Mouse (Mus musculus) kidney, embryonic 15.5 days (tissue): Measurements from ENCODE around the gene Itk. TPM values are rescaled to one million over a fixed set of nuclear protein-coding genes. Genes with fewer than 3 reads are reported as not detected.
A peak's percentile ranks its signal among the peaks of the same experiment; 100 is the strongest.

Experiments used
- ATAC-seq: fragments of 200-750 bp; cut with Nextera tagmentation; replicated peaks from 2 replicates; pipeline ENCODE4 v1.8.0; 2017; ENCODE audit warnings: moderate TSS enrichment; ENCODE audit not compliant: low FRiP score
- H3K27ac ChIP-seq: fragments of 300-500 bp; sonication (generic); 2 replicates; pipeline ENCODE4 v1.5.1; 2015; ENCODE audit warnings: mild to moderate bottlenecking, inconsistent platforms
- H3K27me3 ChIP-seq: fragments of 300-500 bp; sonication (generic); 2 replicates; pipeline ENCODE4 v1.6.1; 2015; ENCODE audit warnings: inconsistent platforms
- H3K36me3 ChIP-seq: fragments of 300-500 bp; sonication (generic); 2 replicates; pipeline ENCODE4 v1.6.1; 2015; ENCODE audit warnings: inconsistent platforms
- H3K4me1 ChIP-seq: fragments of 300-500 bp; sonication (generic); 2 replicates; pipeline ENCODE4 v1.6.1; 2015; ENCODE audit warnings: inconsistent platforms
- H3K4me2 ChIP-seq: fragments of 300-500 bp; sonication (generic); 2 replicates; pipeline ENCODE4 v1.6.1; 2015; ENCODE audit warnings: moderate library complexity, mild to moderate bottlenecking, inconsistent platforms
- H3K4me3 ChIP-seq: fragments of 300-500 bp; sonication (generic); replicated peaks from 2 replicates; pipeline ENCODE4 v1.5.1; 2015; ENCODE audit warnings: mild to moderate bottlenecking, inconsistent platforms
- H3K9ac ChIP-seq: fragments of 300-500 bp; sonication (generic); 2 replicates; pipeline ENCODE4 v1.6.1; 2015; ENCODE audit warnings: mild to moderate bottlenecking, inconsistent platforms
- H3K9me3 ChIP-seq: fragments of 300-500 bp; sonication (generic); replicated peaks from 2 replicates; pipeline ENCODE4 v1.6.1; 2016; ENCODE audit warnings: inconsistent platforms
- WGBS: fragments of 180-500 bp; shearing (Covaris S2); methylation state at CpG from one replicate; pipeline ENCODE4 v1.1.7; 2015; ENCODE audit warnings: mixed read lengths; 5-methylcytosine and 5-hydroxymethylcytosine counted together
- polyA plus RNA-seq: library from polyadenylated mRNA; unstranded; fragments of >200 nt; fragmentation: Nextera tagmentation; extraction: Ambion mirVana; gene quantifications from 2 replicates; pipeline ENCODE4 v1.2.1, GENCODE M21; 2015

Itk gene
- polyA plus RNA-seq, 1 experiment from 2014 or later = 0.18 TPM

DNA sequence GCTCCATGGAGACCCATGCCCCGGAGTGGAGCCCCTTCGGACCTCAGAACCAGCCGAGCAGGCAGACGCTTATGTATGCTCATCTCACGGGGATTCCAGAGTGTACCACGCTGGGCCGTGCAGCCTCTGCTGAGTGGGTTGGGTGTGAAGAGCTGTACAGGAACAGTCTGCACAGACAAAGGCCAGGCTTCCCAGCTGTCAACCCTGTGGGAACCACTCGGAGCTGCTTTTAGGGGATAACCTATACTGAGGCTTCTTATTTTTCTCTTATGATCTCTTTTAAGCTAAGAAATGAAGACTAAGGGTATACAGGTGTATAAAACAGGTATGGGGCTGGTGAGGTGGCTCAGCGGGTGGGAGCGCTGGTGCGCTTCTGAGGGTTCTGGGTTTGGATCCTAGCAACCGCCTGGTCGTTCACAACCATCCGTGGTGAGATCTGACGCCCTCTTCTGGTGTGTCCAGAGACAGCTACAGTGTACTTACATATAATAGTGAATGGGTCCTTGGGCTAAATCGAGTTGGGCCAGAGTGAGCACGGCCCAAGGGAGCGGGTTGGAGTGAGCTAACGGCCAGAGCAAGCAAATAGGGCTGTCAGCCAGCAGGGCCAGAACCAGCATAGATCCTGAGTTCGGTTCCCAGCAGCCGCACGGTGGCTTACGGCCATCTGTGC lies 87.6 kb downstream of the Itk start:
- Histone ChIP-seq H3K27me3 (no peaks in the 10 kb centered on the region), H3K4me1 (peaks cover 21% of the 10 kb centered on the region), H3K9me3 (no peaks in the 10 kb centered on the region), H3K9ac (no peak overlapping the region), H3K4me2 (no peak overlapping the region), H3K36me3 (no peaks in the 10 kb centered on the region), H3K27ac (no peak overlapping the region), H3K4me3 (no peak overlapping the region)
- ATAC-seq = no peak
- 89% methylated on average over 23 of the region's 23 CpGs for WGBS

DNA sequence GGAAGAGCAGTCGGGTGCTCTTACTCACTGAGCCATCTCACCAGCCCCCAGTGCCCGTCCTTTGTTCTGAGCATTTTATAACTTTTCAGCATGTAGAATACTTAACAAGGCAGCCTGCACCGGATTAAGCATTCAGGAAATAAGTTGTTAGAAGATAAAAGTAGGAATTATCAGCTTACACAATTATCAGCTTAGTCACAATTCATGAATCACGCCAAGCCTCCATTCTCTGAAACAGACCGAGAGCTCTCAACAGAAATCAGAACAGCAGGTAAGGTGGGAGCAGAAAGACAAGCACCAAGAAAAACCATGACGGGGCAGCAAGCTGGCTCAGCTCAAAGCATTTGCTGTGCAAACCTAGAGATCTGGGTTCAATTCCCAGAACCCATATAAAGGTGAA lies 89.4 kb downstream of the Itk start:
- no peak overlapping the region for H3K9ac ChIP-seq
- no peaks in the 10 kb centered on the region for H3K9me3 ChIP-seq
- no peak overlapping the region for H3K4me3 ChIP-seq
- H3K36me3 ChIP-seq = no peaks in the 10 kb centered on the region
- no peak overlapping the region for H3K27ac ChIP-seq
- no peak overlapping the region for H3K4me2 ChIP-seq
- peaks cover 20% of the 10 kb centered on the region for H3K4me1 ChIP-seq
- WGBS = 81% methylated on average over 6 of the region's 6 CpGs
- no peaks in the 10 kb centered on the region for H3K27me3 ChIP-seq
- no peak for ATAC-seq

DNA sequence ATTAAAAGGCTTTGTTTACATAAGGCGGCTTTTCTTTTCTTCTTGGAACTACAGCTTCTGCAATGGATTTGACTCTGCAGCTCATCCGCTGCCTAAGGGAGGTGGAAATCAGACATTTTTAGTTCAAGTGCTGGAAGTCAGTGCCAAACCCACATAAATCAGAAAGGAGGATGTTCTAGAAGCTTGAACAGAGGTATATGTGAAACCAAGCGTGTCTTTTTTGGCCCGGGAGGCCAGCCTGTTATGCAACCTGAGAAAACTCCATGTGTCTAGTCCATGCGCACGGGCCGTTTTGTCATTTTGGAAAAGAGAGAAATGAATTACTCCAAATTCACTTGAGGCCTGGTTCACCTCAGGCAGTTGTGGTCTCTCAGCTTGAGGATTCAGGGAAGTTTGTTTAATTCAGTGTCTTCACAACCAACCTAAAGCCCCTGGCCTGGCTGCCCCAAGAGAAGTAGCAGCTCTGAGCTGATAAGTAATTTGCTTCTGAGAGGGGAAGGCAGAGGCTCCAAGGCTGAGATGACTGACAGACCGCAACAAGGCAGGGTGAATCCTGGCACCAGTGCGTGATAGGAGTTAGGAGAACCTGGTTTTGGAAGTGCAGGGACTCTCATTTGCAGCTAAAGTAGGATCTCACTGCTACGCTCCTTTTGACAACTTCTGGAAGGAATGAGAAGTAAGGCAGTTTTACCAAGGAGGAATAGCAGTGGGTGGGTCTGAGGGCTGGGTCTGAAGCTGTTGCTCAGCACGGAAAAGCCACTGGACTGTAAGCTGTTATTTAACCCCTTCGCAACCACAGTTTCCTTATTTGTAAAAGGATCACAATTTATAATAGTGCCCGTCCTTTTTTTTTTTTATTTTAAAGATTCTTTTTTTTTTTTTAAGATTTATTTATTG lies 90.2 kb downstream of the Itk start:
- Histone ChIP-seq H3K27me3 (no peaks in the 10 kb centered on the region), H3K4me3 (no peak overlapping the region), H3K4me2 (no peak overlapping the region), H3K9ac (no peak overlapping the region), H3K4me1 (peaks cover 20% of the 10 kb centered on the region), H3K9me3 (no peaks in the 10 kb centered on the region), H3K27ac (peak overlapping the region; percentile 54; the same call in 1 of the 2 replicates), H3K36me3 (no peaks in the 10 kb centered on the region)
- 0 out of 2 replicates have a peak, but pooled peaks have one; percentile 41 for ATAC-seq
- 43% methylated on average over 13 of the region's 13 CpGs for WGBS

DNA sequence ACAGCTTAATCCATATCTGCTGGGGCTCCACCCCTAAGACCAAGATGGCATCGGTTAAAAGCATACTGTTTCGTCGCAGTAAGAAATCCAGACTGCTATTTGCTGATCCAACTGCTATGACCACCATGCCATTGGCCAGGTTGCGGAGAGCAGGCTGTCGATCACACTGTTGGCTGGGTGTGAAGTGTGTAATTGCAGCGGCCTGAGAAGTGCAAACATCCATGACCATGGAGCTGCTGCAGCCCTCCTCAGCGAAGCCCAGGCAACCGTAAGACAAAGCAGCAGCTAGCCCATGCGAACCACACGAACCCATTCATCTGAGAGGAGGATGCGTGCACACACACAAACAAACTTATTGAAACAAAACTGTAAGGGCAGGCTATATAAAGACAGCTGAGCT lies 94.9 kb downstream of the Itk start:
- Histone ChIP-seq H3K4me3 (no peak overlapping the region), H3K27me3 (no peaks in the 10 kb centered on the region), H3K9ac (no peak overlapping the region), H3K9me3 (no peaks in the 10 kb centered on the region), H3K4me2 (no peak overlapping the region), H3K4me1 (peaks cover 38% of the 10 kb centered on the region), H3K27ac (no peak overlapping the region), H3K36me3 (no peaks in the 10 kb centered on the region)
- peak; percentile 49 for ATAC-seq
- 71% methylated on average over 11 of the region's 11 CpGs for WGBS

GRCm38 (mm10) chr11:46293491-46293890 lies 95.8 kb downstream of the Itk start:
- Histone ChIP-seq H3K36me3 (no peaks in the 10 kb centered on the region), H3K27ac (no peak overlapping the region), H3K4me1 (peaks cover 29% of the 10 kb centered on the region), H3K4me3 (no peak overlapping the region), H3K9ac (no peak overlapping the region), H3K27me3 (no peaks in the 10 kb centered on the region), H3K4me2 (no peak overlapping the region), H3K9me3 (no peaks in the 10 kb centered on the region)
- WGBS = 74% methylated on average over 5 of the region's 5 CpGs
- no peak; the same call in 1 of the 2 replicates for ATAC-seq

DNA sequence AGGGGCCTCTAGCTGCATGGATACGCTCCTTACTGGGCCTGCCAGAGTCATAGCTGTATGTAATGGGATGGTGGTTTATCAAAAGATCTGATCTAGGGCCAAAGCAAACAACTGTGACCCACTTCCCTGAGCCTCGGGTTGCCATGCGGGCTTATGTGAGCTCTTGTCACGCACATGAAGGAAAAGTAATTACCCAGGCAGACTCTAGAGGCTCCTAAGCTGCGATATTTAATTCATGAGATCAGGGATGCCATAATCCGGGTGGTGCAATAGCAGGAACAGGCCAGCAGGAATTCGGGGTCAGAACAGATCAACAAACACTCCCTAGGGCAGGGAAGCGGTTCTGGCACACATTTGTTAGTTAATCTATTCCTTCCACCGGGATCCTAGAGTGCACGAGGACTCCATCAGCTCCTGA lies 98.3 kb downstream of the Itk start:
- ATAC-seq = peak; percentile 41
- WGBS = 21% methylated on average over 10 of the region's 10 CpGs
- H3K27ac ChIP-seq = peak overlapping the region; percentile 19

GRCm38 (mm10) chr11:46289561-46289960 lies 99.8 kb downstream of the Itk start:
- 63% methylated on average over 9 of the region's 9 CpGs for WGBS
- ATAC-seq = no peak
- H3K4me3 ChIP-seq = no peak overlapping the region
- no peak overlapping the region for H3K27ac ChIP-seq
- H3K9me3 ChIP-seq = no peaks in the 10 kb centered on the region
- H3K36me3 ChIP-seq = no peaks in the 10 kb centered on the region
- no peaks in the 10 kb centered on the region for H3K27me3 ChIP-seq
- peaks cover 28% of the 10 kb centered on the region for H3K4me1 ChIP-seq
- H3K4me2 ChIP-seq = no peak overlapping the region
- no peak overlapping the region for H3K9ac ChIP-seq

More for the DNA sequence above, 98.3 kb downstream of the Itk start:
- no peaks in the 10 kb centered on the region for H3K36me3 ChIP-seq
- H3K4me3 ChIP-seq = no peak overlapping the region
- no peaks in the 10 kb centered on the region for H3K9me3 ChIP-seq
- no peak overlapping the region for H3K4me2 ChIP-seq
- H3K27me3 ChIP-seq = no peaks in the 10 kb centered on the region
- H3K4me1 ChIP-seq = peaks cover 28% of the 10 kb centered on the region
- no peak overlapping the region for H3K9ac ChIP-seq

DNA sequence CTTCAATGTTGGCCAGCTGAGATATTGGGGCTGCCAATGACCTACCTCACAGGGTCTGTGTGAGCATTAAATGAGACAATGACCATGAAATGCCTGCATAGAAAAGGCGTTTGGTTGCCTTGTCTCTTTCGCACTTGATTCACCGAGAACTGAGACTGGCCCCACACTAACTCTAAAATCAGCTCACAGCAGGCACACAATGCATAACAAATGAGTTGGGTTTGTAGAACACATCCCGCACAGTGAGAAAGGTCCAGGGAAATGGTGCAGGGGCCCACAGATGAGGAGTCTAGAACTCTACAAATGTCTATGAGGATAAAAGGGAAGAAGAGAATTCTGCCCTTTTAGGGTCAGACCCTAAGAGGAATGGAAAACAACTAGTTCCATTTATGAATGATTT lies 100.3 kb downstream of the Itk start:
- H3K4me2 ChIP-seq = no peak overlapping the region
- no peaks in the 10 kb centered on the region for H3K36me3 ChIP-seq
- no peak overlapping the region for H3K9ac ChIP-seq
- H3K4me3 ChIP-seq = no peak overlapping the region
- no peaks in the 10 kb centered on the region for H3K27me3 ChIP-seq
- H3K4me1 ChIP-seq = peaks cover 25% of the 10 kb centered on the region
- H3K9me3 ChIP-seq = no peaks in the 10 kb centered on the region
- H3K27ac ChIP-seq = no peak overlapping the region
- ATAC-seq = no peak
- WGBS = 77% methylated on average over 4 of the region's 4 CpGs

DNA sequence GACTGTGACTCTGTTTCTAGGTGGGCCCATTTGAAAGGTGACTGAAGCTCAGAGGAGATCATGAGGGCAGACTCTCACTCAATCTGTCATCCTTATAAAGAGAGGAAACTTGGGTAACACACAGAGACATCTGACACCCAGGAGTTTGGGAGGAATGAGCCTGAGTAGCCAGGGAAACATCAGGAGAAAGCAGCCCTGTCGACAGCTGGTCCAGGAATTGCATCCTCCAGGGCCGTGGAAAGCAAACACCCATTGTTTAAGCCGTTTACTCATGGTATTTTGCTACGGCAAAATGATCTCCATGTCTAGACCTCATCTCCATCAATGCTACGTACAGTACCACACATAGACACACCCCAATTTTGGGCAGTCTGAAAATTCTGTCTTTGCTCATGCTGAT lies 101.2 kb downstream of the Itk start:
- Histone ChIP-seq H3K4me1 (peaks cover 19% of the 10 kb centered on the region), H3K9ac (no peak overlapping the region), H3K4me3 (no peak overlapping the region), H3K36me3 (no peaks in the 10 kb centered on the region), H3K4me2 (no peak overlapping the region), H3K27me3 (no peaks in the 10 kb centered on the region), H3K27ac (no peak overlapping the region), H3K9me3 (no peaks in the 10 kb centered on the region)
- ATAC-seq = no peak
- WGBS = 46% methylated on average over 5 of the region's 5 CpGs

DNA sequence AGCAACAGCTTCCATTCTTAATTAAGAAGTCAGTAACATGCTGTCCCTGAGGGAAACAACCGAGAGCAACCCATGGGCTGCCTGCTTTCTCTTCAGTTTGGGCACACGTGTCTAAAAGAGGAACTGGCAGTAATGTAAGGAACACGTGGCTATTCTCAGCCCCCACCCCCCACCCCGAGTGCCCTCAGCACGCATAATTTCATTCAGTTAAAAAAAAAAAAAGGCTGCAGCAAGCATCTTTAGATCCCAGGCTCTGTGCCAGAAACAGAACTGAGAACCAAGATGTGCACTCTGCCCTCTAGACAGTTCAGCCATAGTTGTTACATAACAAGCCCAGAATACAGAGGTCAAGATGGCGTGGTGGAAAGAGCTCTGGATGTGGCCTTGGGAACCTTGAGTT lies 102.5 kb downstream of the Itk start:
- H3K9ac ChIP-seq = no peak overlapping the region
- H3K27ac ChIP-seq = no peak overlapping the region
- 51% methylated on average over 6 of the region's 6 CpGs for WGBS
- H3K27me3 ChIP-seq = no peaks in the 10 kb centered on the region
- peaks cover 6% of the 10 kb centered on the region; the same call in 1 of the 2 replicates for H3K36me3 ChIP-seq
- no peak for ATAC-seq
- no peak overlapping the region for H3K4me3 ChIP-seq
- peaks cover 19% of the 10 kb centered on the region; the same call in 1 of the 2 replicates for H3K4me1 ChIP-seq
- no peak overlapping the region for H3K4me2 ChIP-seq
- H3K9me3 ChIP-seq = no peaks in the 10 kb centered on the region

DNA sequence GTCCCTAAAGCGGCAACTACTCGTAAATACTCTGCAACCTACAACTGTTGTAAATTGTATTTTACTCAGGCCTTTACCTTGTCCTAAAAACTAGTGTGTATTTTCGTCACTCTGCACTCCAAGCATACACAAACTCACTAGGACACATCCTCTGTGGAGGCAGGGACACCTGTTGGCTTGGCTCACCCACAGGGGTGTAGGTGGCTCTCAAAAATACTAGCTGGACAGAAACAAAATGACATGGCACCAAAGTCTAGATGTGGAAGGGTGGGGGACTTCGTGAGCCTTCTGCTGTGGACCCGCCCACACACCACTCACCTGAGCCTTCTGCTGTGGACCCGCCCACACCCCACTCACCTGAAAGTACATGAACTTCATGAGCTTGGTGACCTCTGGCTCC lies 105.5 kb downstream of the Itk start:
- no peak for ATAC-seq
- Histone ChIP-seq H3K9ac (no peak overlapping the region), H3K4me2 (no peak overlapping the region), H3K27ac (no peak overlapping the region), H3K36me3 (peaks cover 6% of the 10 kb centered on the region; the same call in 1 of the 2 replicates), H3K27me3 (no peaks in the 10 kb centered on the region), H3K4me3 (no peak overlapping the region), H3K9me3 (no peaks in the 10 kb centered on the region), H3K4me1 (0 out of 2 replicates have a peak, but pooled peaks cover 6% of the 10 kb centered on the region)
- 88% methylated on average over 6 of the region's 6 CpGs for WGBS

GRCm38 (mm10) chr11:46282612-46283011 lies 106.7 kb downstream of the Itk start:
- Histone ChIP-seq H3K36me3 (peaks cover 6% of the 10 kb centered on the region; the same call in 1 of the 2 replicates), H3K9ac (no peak overlapping the region), H3K4me3 (no peak overlapping the region), H3K27ac (no peak overlapping the region), H3K4me2 (no peak overlapping the region), H3K27me3 (no peaks in the 10 kb centered on the region), H3K4me1 (0 out of 2 replicates have a peak, but pooled peaks cover 6% of the 10 kb centered on the region), H3K9me3 (no peaks in the 10 kb centered on the region)
- ATAC-seq = no peak
- 88% methylated on average over 5 of the region's 5 CpGs for WGBS
